In genomic region chr9:22035300-22036044, GRCm38 (mm10) we compare ENCODE assay signal across 17 mouse cellular contexts. TPM values are rescaled to one million over a fixed set of nuclear protein-coding genes. Genes with fewer than 3 reads are reported as not detected.
A peak's percentile ranks its signal among the peaks of the same experiment; 100 is the strongest.
DNase-seq lines count a peak whose midpoint lies in the region; ATAC-seq and TF ChIP-seq lines count a peak whose summit lies in the region.
"Had no signal": no experiment of that assay in that cellular context is flagged by ENCODE, and none has a peak within 500 bp of the region (broad histone marks: within the 10 kb centered on the region; RNA-seq: fewer than 3 reads in every experiment).

No protein-coding gene starts in this region.

- H3K9ac ChIP-seq in embryonic facial prominence, embryonic 15.5 days = no peak overlapping the region
- H3K9ac ChIP-seq in hindbrain, embryonic 12.5 days = no peak overlapping the region
- H3K9ac ChIP-seq in neural tube, embryonic 13.5 days = no peak overlapping the region
- H3K9ac ChIP-seq: lung, embryonic 14.5 days had no signal

- TF ChIP-seq CTCF in layer of hippocampus, adult 2 months (conservative IDR thresholded peaks at IDR 0.05) = no peak

- no peak overlapping the region for H3K4me3 ChIP-seq in layer of hippocampus, adult 2 months
- H3K4me3 ChIP-seq in embryonic facial prominence, embryonic 15.5 days (replicated peaks) = no peak overlapping the region
- no peak overlapping the region for H3K4me3 ChIP-seq in hindbrain, embryonic 12.5 days
- H3K4me3 ChIP-seq in neural tube, embryonic 13.5 days = no peak overlapping the region
- H3K4me3 ChIP-seq: megakaryocyte, embryonic 14.5 days had no signal

- 47% methylated on average over 6 of the region's 6 CpGs for WGBS in embryonic facial prominence, embryonic 15.5 days
- 28% methylated on average over 6 of the region's 6 CpGs for WGBS in hindbrain, embryonic 12.5 days
- 22% methylated on average over 6 of the region's 6 CpGs for WGBS in neural tube, embryonic 13.5 days

- H3K27ac ChIP-seq in layer of hippocampus, adult 2 months = peak overlapping the region; percentile 3; the same call in 1 of the 2 replicates
- H3K27ac ChIP-seq in embryonic facial prominence, embryonic 15.5 days (replicated peaks) = no peak overlapping the region
- peak overlapping the region; percentile 85 for H3K27ac ChIP-seq in hindbrain, embryonic 12.5 days
- H3K27ac ChIP-seq in neural tube, embryonic 13.5 days (replicated peaks) = peak overlapping the region; percentile 75
- H3K27ac ChIP-seq: stomach, postnatal 0 days had no signal

- DNase-seq in layer of hippocampus, adult 2 months (ENCODE audit: low spot score in 2 of 2) = no peak
- no peak for DNase-seq in layer of hippocampus, adult 8-10 months (ENCODE audit: low spot score in 2 of 2)
- DNase-seq in kidney, postnatal 14 days = no peak
- no peak for DNase-seq in kidney, adult 11 months
- DNase-seq in layer of hippocampus, postnatal 14 days (ENCODE audit: low spot score in 2 of 2) = no peak
- DNase-seq: adrenal gland, postnatal 10 days; gastrocnemius, postnatal 25 days; layer of hippocampus, adult 9-11 months; lung, embryonic 14.5 days had no signal

- no peak overlapping the region for H3K4me2 ChIP-seq in embryonic facial prominence, embryonic 15.5 days (replicated peaks)
- no peak overlapping the region for H3K4me2 ChIP-seq in hindbrain, embryonic 12.5 days (replicated peaks)
- no peak overlapping the region for H3K4me2 ChIP-seq in neural tube, embryonic 13.5 days
- H3K4me2 ChIP-seq: lung, embryonic 14.5 days had no signal

- no peaks in the 10 kb centered on the region for H3K9me3 ChIP-seq in embryonic facial prominence, embryonic 15.5 days (replicated peaks)
- no peaks in the 10 kb centered on the region for H3K9me3 ChIP-seq in hindbrain, embryonic 12.5 days (replicated peaks)
- H3K9me3 ChIP-seq in neural tube, embryonic 13.5 days = no peaks in the 10 kb centered on the region

- H3K36me3 ChIP-seq in embryonic facial prominence, embryonic 15.5 days = no peaks in the 10 kb centered on the region
- H3K36me3 ChIP-seq in hindbrain, embryonic 12.5 days = peaks cover 42% of the 10 kb centered on the region
- peaks cover 66% of the 10 kb centered on the region for H3K36me3 ChIP-seq in neural tube, embryonic 13.5 days

- ATAC-seq in embryonic facial prominence, embryonic 15.5 days (ENCODE audit: insufficient number of reproducible peaks, low FRiP score, low TSS enrichment, low read depth) = 0 out of 2 replicates have a peak, but pooled peaks have one; percentile 25
- peak; percentile 82 for ATAC-seq in hindbrain, embryonic 12.5 days (ENCODE audit: low FRiP score)
- ATAC-seq in neural tube, embryonic 13.5 days (ENCODE audit: low read depth) = peak; percentile 59
- ATAC-seq: intestine, postnatal 0 days had no signal

- H3K4me1 ChIP-seq in embryonic facial prominence, embryonic 15.5 days = 0 out of 2 replicates have a peak, but pooled peaks cover 5% of the 10 kb centered on the region
- H3K4me1 ChIP-seq in hindbrain, embryonic 12.5 days = peaks cover 30% of the 10 kb centered on the region
- H3K4me1 ChIP-seq in neural tube, embryonic 13.5 days (replicated peaks) = peaks cover 29% of the 10 kb centered on the region

- H3K27me3 ChIP-seq in embryonic facial prominence, embryonic 15.5 days = no peaks in the 10 kb centered on the region
- no peaks in the 10 kb centered on the region for H3K27me3 ChIP-seq in hindbrain, embryonic 12.5 days
- H3K27me3 ChIP-seq in neural tube, embryonic 13.5 days = no peaks in the 10 kb centered on the region

RNA-seq across cellular contexts. Expression of gene Elavl3, which starts 16.4 kb away (rescaled TPM):
- 100 to 1,000 TPM; 156 to 160 TPM for total RNA-seq in layer of hippocampus, adult 2 months (2021)
- 100 to 1,000 TPM; 126 to 166 (median 145) TPM for total RNA-seq in layer of hippocampus, adult 8-10 months (2022)
- polyA plus RNA-seq in embryonic facial prominence, embryonic 15.5 days (2015; fragmentation: Nextera tagmentation; extraction: Ambion mirVana) = 3.0 and 4.4 TPM in 2 replicates
- 62.6 and 62.9 TPM in 2 replicates for polyA plus RNA-seq in hindbrain, embryonic 12.5 days (2016; fragmentation: Nextera tagmentation; extraction: Ambion mirVana)
- polyA plus RNA-seq in neural tube, embryonic 13.5 days (2015; fragmentation: Nextera tagmentation; extraction: Ambion mirVana) = 82.7 and 86.9 TPM in 2 replicates
- total RNA-seq in layer of hippocampus, postnatal 14 days (2021) = 100 to 1,000 TPM; 176 to 178 TPM

RNA-seq across cellular contexts. Expression of gene Prkcsh, which starts 32.9 kb away (rescaled TPM):
- total RNA-seq in layer of hippocampus, adult 2 months (2021) = 100 to 1,000 TPM; 106 to 111 TPM
- total RNA-seq in layer of hippocampus, adult 8-10 months (2022) = 100 to 1,000 TPM in 3 of 4 experiments, 10 to 100 TPM in 1; 98.6 to 109 (median 104) TPM
- polyA plus RNA-seq in embryonic facial prominence, embryonic 15.5 days (2015; fragmentation: Nextera tagmentation; extraction: Ambion mirVana) = 116 and 118 TPM in 2 replicates
- polyA plus RNA-seq in hindbrain, embryonic 12.5 days (2016; fragmentation: Nextera tagmentation; extraction: Ambion mirVana) = 106 and 108 TPM in 2 replicates
- 101 and 108 TPM in 2 replicates for polyA plus RNA-seq in neural tube, embryonic 13.5 days (2015; fragmentation: Nextera tagmentation; extraction: Ambion mirVana)
- total RNA-seq in layer of hippocampus, postnatal 14 days (2021) = 100 to 1,000 TPM; 105 to 110 TPM

RNA-seq across cellular contexts. Expression of gene Ccdc151, which starts 33.0 kb away (rescaled TPM):
- total RNA-seq in layer of hippocampus, adult 2 months (2021) = 1 to 10 TPM; 8.5 to 9.2 TPM
- 10 to 100 TPM in 1 of 4 experiments, 1 to 10 TPM in 3; 6.5 to 12.3 (median 8.3) TPM for total RNA-seq in layer of hippocampus, adult 8-10 months (2022)
- 5.8 and 11.3 TPM in 2 replicates for polyA plus RNA-seq in embryonic facial prominence, embryonic 15.5 days (2015; fragmentation: Nextera tagmentation; extraction: Ambion mirVana)
- polyA plus RNA-seq in hindbrain, embryonic 12.5 days (2016; fragmentation: Nextera tagmentation; extraction: Ambion mirVana) = 4.1 and 4.7 TPM in 2 replicates
- polyA plus RNA-seq in neural tube, embryonic 13.5 days (2015; fragmentation: Nextera tagmentation; extraction: Ambion mirVana) = 3.2 and 3.8 TPM in 2 replicates
- 1 to 10 TPM; 6.1 to 6.8 TPM for total RNA-seq in layer of hippocampus, postnatal 14 days (2021)
- total RNA-seq: gastrocnemius, postnatal 25 days had no signal

RNA-seq across cellular contexts. Expression of gene Gm49318, which starts 35.6 kb away (rescaled TPM):
- 1 to 10 TPM; 2.2 to 6.3 TPM for total RNA-seq in layer of hippocampus, adult 2 months (2021)
- total RNA-seq in layer of hippocampus, adult 8-10 months (2022) = not detected
- polyA plus RNA-seq in embryonic facial prominence, embryonic 15.5 days (2015; fragmentation: Nextera tagmentation; extraction: Ambion mirVana) = not detected in 2 replicates
- polyA plus RNA-seq in hindbrain, embryonic 12.5 days (2016; fragmentation: Nextera tagmentation; extraction: Ambion mirVana) = not detected in 2 replicates
- polyA plus RNA-seq in neural tube, embryonic 13.5 days (2015; fragmentation: Nextera tagmentation; extraction: Ambion mirVana) = not detected in 2 replicates
- total RNA-seq in layer of hippocampus, postnatal 14 days (2021) = 1 to 10 TPM; 1.5 to 2.8 TPM
- total RNA-seq: adrenal gland, postnatal 10 days; gastrocnemius, postnatal 25 days had no signal
- polyA plus RNA-seq: heart, embryonic 16.5 days; intestine, postnatal 0 days; limb, embryonic 11.5 days; lung, embryonic 14.5 days; stomach, postnatal 0 days had no signal

RNA-seq across cellular contexts. Expression of gene Zfp653, which starts 35.7 kb away (rescaled TPM):
- 10 to 100 TPM; 22.3 to 25.2 TPM for total RNA-seq in layer of hippocampus, adult 2 months (2021)
- 10 to 100 TPM; 22.9 to 26.6 (median 23.9) TPM for total RNA-seq in layer of hippocampus, adult 8-10 months (2022)
- 12.5 and 12.6 TPM in 2 replicates for polyA plus RNA-seq in embryonic facial prominence, embryonic 15.5 days (2015; fragmentation: Nextera tagmentation; extraction: Ambion mirVana)
- 16.4 and 20.4 TPM in 2 replicates for polyA plus RNA-seq in hindbrain, embryonic 12.5 days (2016; fragmentation: Nextera tagmentation; extraction: Ambion mirVana)
- polyA plus RNA-seq in neural tube, embryonic 13.5 days (2015; fragmentation: Nextera tagmentation; extraction: Ambion mirVana) = 16.5 and 16.6 TPM in 2 replicates
- 10 to 100 TPM; 19.4 to 22.7 TPM for total RNA-seq in layer of hippocampus, postnatal 14 days (2021)

Comparison
In these comparisons a context has a peak if more than half of its experiments do, and no peak if none do; other contexts are left out.
1. ATAC-seq: peak in every context shown above with its lines; median percentile 82 in hindbrain, embryonic 12.5 days; 59 in neural tube, embryonic 13.5 days; 25 in embryonic facial prominence, embryonic 15.5 days.